Mouse (Mus musculus): ENCODE measurements around the gene Thap7.

- TF ChIP-seq CTCF (IDR thresholded peaks at IDR 0.05 in 2 of 3, conservative IDR thresholded peaks at IDR 0.05 in 1 of 3; ENCODE audit: control insufficient read depth in 1 of 3, insufficient read depth in 1 of 3, low read depth in 2 of 3, low read length in 3 of 3, poor library complexity in 1 of 3, severe bottlenecking in 1 of 3) (no peak), MAX (IDR thresholded peaks at IDR 0.05; ENCODE audit: low read length) (no peak), EP300 (IDR thresholded peaks at IDR 0.05; ENCODE audit: low read depth in 1 of 2, low read length in 2 of 2) (peak; percentile 91 to 94), GATA1 (IDR thresholded peaks at IDR 0.05; ENCODE audit: low read depth, low read length) (peak; percentile 95), MAZ (IDR thresholded peaks at IDR 0.05; ENCODE audit: low read depth, low read length) (no peak), NELFE (IDR thresholded peaks at IDR 0.05; ENCODE audit: low read depth, low read length) (no peak), ETS1 (IDR thresholded peaks at IDR 0.05; ENCODE audit: low read depth, low read length) (peak; percentile 84), ELF1 (IDR thresholded peaks at IDR 0.05; ENCODE audit: low read depth, low read length) (no peak), E2F4 (IDR thresholded peaks at IDR 0.05; ENCODE audit: borderline replicate concordance, low read depth, low read length) (no peak), RCOR1 (IDR thresholded peaks at IDR 0.05; ENCODE audit: low read depth, low read length) (peak; percentile 96), TCF12 (IDR thresholded peaks at IDR 0.05; ENCODE audit: low read depth, low read length) (peak; percentile 90), POLR2A (IDR thresholded peaks at IDR 0.05; ENCODE audit: control insufficient read depth in 1 of 2, insufficient read depth in 1 of 2, low read depth in 1 of 2, low read length in 2 of 2, poor library complexity in 1 of 2) (no peak), KAT2A (conservative IDR thresholded peaks at IDR 0.05; ENCODE audit: low read depth, low read length) (no peak)
These were observed 49.5 kb downstream of the Thap7 start for GRCm38 (mm10) chr16:17481465-17481864.
